Mouse (Mus musculus): ENCODE data around the gene Samhd1. TPM values are rescaled to one million over a fixed set of nuclear protein-coding genes. Genes with fewer than 3 reads are reported as not detected.

Samhd1 gene
- total RNA-seq, 1 experiment: 25.7 TPM

- H3K27ac ChIP-seq (ENCODE audit: insufficient read depth, low read depth, low read length, poor library complexity, severe bottlenecking): no peak overlapping the region
- no peaks in the 10 kb centered on the region for H3K36me3 ChIP-seq (ENCODE audit: control insufficient read depth, insufficient read depth, low read length, poor library complexity, severe bottlenecking)
- in situ Hi-C loops (cut with MboI; ENCODE audit: low sequenced_read_pairs in 2 of 2, unreplicated experiment in 2 of 2): no loop called here
- H3K4me1 ChIP-seq (ENCODE audit: control insufficient read depth in 2 of 2, insufficient read depth in 2 of 2, low read length in 2 of 2, poor library complexity in 1 of 2): no peaks in the 10 kb centered on the region; a peak in 1 of 4 replicates
- H3K9ac ChIP-seq (ENCODE audit: insufficient read depth, low read depth, low read length, poor library complexity, severe bottlenecking): no peak overlapping the region
- H3K4me3 ChIP-seq (ENCODE audit: insufficient read depth in 1 of 2, low read depth in 1 of 2, low read length in 2 of 2, poor library complexity in 1 of 2, severe bottlenecking in 1 of 2): no peak overlapping the region
- TF ChIP-seq ZC3H11A (IDR thresholded peaks at IDR 0.05; ENCODE audit: borderline replicate concordance, low read depth, low read length) (no peak), HCFC1 (IDR thresholded peaks at IDR 0.05; ENCODE audit: borderline replicate concordance, insufficient read depth, low read length) (no peak), ZNF384 (IDR thresholded peaks at IDR 0.05; ENCODE audit: low read depth, low read length) (no peak), MAFK (IDR thresholded peaks at IDR 0.05; ENCODE audit: insufficient read depth, low read depth, low read length) (no peak), CHD2 (IDR thresholded peaks at IDR 0.05; ENCODE audit: low read depth, low read length) (no peak)
- no peak for DNase-seq (ENCODE audit: low read depth, low spot score)
- no peaks in the 10 kb centered on the region for H3K9me3 ChIP-seq (ENCODE audit: control insufficient read depth, insufficient read depth, low read depth, low read length)
Observed at GRCm38 (mm10) chr2:157069755-157070315, 65.2 kb downstream of the Samhd1 start.

DNA sequence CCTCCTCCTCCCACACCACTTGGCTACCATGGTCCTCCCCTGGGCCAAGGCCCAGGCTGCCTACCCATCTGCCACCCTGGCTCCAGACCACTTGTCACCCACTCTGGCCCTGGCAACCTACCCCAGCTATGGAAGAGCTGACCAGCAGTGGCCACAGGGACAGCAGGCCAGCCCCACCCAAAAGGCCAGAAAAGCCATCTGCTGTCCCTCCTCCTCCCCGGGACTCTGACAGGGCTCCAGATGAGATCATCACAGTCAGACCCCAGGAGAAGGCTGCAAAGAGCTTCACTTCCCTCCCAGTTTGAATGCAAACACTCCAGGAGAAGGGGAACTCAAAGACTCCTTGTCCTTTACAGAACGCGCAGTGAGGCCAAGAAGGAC is 65.7 kb downstream of the Samhd1 start:
- in situ Hi-C loops (cut with MboI; ENCODE audit: low sequenced_read_pairs in 2 of 2, unreplicated experiment in 2 of 2): no loop called here

DNA sequence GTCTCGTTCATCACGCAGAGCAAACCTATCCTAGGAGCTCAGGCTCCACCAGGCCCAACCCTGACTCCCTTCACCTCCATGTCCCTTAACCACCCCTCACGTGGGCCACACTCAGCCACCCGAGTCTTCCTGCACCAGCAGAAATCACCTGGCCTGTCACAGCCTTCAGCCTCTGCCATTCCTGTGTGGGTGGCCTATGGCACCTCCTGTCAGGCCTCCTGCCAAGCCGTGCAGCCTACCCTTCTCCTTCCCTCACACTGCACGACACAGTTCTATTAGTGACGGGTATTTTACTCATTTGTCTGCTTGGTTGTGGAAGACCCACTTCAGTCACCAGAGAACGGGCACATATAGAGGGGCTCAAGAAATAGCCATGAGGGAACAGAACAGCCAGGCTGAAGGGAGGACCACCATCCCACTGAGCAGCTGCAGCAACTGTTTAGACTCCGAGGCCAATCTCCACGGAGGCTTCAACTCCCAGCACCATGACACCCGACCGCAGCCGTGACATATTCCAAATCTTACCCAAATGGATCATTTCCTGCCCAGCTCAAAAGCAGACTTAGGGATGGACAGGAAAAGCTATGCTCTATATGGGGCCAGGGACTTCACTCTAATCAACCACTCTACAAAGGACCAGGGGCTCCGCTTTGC is 66.2 kb downstream of the Samhd1 start:
- no peak overlapping the region for H3K27ac ChIP-seq (ENCODE audit: insufficient read depth, low read depth, low read length, poor library complexity, severe bottlenecking)
- TF ChIP-seq MAFK (IDR thresholded peaks at IDR 0.05; ENCODE audit: insufficient read depth, low read depth, low read length) (no peak), ZC3H11A (IDR thresholded peaks at IDR 0.05; ENCODE audit: borderline replicate concordance, low read depth, low read length) (no peak), ZNF384 (IDR thresholded peaks at IDR 0.05; ENCODE audit: low read depth, low read length) (no peak), CHD2 (IDR thresholded peaks at IDR 0.05; ENCODE audit: low read depth, low read length) (no peak), HCFC1 (IDR thresholded peaks at IDR 0.05; ENCODE audit: borderline replicate concordance, insufficient read depth, low read length) (no peak)
- no peaks in the 10 kb centered on the region for H3K36me3 ChIP-seq (ENCODE audit: control insufficient read depth, insufficient read depth, low read length, poor library complexity, severe bottlenecking)
- no peak overlapping the region for H3K4me3 ChIP-seq (ENCODE audit: insufficient read depth in 1 of 2, low read depth in 1 of 2, low read length in 2 of 2, poor library complexity in 1 of 2, severe bottlenecking in 1 of 2)
- H3K9ac ChIP-seq (ENCODE audit: insufficient read depth, low read depth, low read length, poor library complexity, severe bottlenecking): no peak overlapping the region
- DNase-seq (ENCODE audit: low read depth, low spot score): no peak
- in situ Hi-C loops (cut with MboI; ENCODE audit: low sequenced_read_pairs in 2 of 2, unreplicated experiment in 2 of 2): no loop called here
- H3K4me1 ChIP-seq (ENCODE audit: control insufficient read depth in 2 of 2, insufficient read depth in 2 of 2, low read length in 2 of 2, poor library complexity in 1 of 2): no peaks in the 10 kb centered on the region; a peak in 1 of 4 replicates
- no peaks in the 10 kb centered on the region for H3K9me3 ChIP-seq (ENCODE audit: control insufficient read depth, insufficient read depth, low read depth, low read length)

More for the DNA sequence above, 65.7 kb downstream of the Samhd1 start:
- no peak for TF ChIP-seq MAFK (IDR thresholded peaks at IDR 0.05; ENCODE audit: insufficient read depth, low read depth, low read length)
- no peak for TF ChIP-seq ZNF384 (IDR thresholded peaks at IDR 0.05; ENCODE audit: low read depth, low read length)
- no peak for TF ChIP-seq CHD2 (IDR thresholded peaks at IDR 0.05; ENCODE audit: low read depth, low read length)
- no peak for TF ChIP-seq HCFC1 (IDR thresholded peaks at IDR 0.05; ENCODE audit: borderline replicate concordance, insufficient read depth, low read length)
- no peak for TF ChIP-seq ZC3H11A (IDR thresholded peaks at IDR 0.05; ENCODE audit: borderline replicate concordance, low read depth, low read length)
- no peaks in the 10 kb centered on the region; a peak in 1 of 4 replicates for H3K4me1 ChIP-seq (ENCODE audit: control insufficient read depth in 2 of 2, insufficient read depth in 2 of 2, low read length in 2 of 2, poor library complexity in 1 of 2)
- H3K9me3 ChIP-seq (ENCODE audit: control insufficient read depth, insufficient read depth, low read depth, low read length): no peaks in the 10 kb centered on the region
- no peak overlapping the region for H3K27ac ChIP-seq (ENCODE audit: insufficient read depth, low read depth, low read length, poor library complexity, severe bottlenecking)
- no peak for DNase-seq (ENCODE audit: low read depth, low spot score)
- no peak overlapping the region for H3K9ac ChIP-seq (ENCODE audit: insufficient read depth, low read depth, low read length, poor library complexity, severe bottlenecking)
- H3K4me3 ChIP-seq (ENCODE audit: insufficient read depth in 1 of 2, low read depth in 1 of 2, low read length in 2 of 2, poor library complexity in 1 of 2, severe bottlenecking in 1 of 2): no peak overlapping the region
- no peaks in the 10 kb centered on the region for H3K36me3 ChIP-seq (ENCODE audit: control insufficient read depth, insufficient read depth, low read length, poor library complexity, severe bottlenecking)

- no peak overlapping the region for H3K4me3 ChIP-seq (ENCODE audit: insufficient read depth in 1 of 2, low read depth in 1 of 2, low read length in 2 of 2, poor library complexity in 1 of 2, severe bottlenecking in 1 of 2)
- no peak overlapping the region for H3K27ac ChIP-seq (ENCODE audit: insufficient read depth, low read depth, low read length, poor library complexity, severe bottlenecking)
- no peak for TF ChIP-seq HCFC1 (IDR thresholded peaks at IDR 0.05; ENCODE audit: borderline replicate concordance, insufficient read depth, low read length)
- no peak for TF ChIP-seq MAFK (IDR thresholded peaks at IDR 0.05; ENCODE audit: insufficient read depth, low read depth, low read length)
- TF ChIP-seq ZC3H11A (IDR thresholded peaks at IDR 0.05; ENCODE audit: borderline replicate concordance, low read depth, low read length): no peak
- TF ChIP-seq CHD2 (IDR thresholded peaks at IDR 0.05; ENCODE audit: low read depth, low read length): no peak
- DNase-seq (ENCODE audit: low read depth, low spot score): no peak
- H3K36me3 ChIP-seq (ENCODE audit: control insufficient read depth, insufficient read depth, low read length, poor library complexity, severe bottlenecking): no peaks in the 10 kb centered on the region
- no peaks in the 10 kb centered on the region for H3K9me3 ChIP-seq (ENCODE audit: control insufficient read depth, insufficient read depth, low read depth, low read length)
- in situ Hi-C loops (cut with MboI; ENCODE audit: low sequenced_read_pairs in 2 of 2, unreplicated experiment in 2 of 2): no loop called here
- no peak overlapping the region for H3K9ac ChIP-seq (ENCODE audit: insufficient read depth, low read depth, low read length, poor library complexity, severe bottlenecking)
- H3K4me1 ChIP-seq (ENCODE audit: control insufficient read depth in 2 of 2, insufficient read depth in 2 of 2, low read length in 2 of 2, poor library complexity in 1 of 2): no peaks in the 10 kb centered on the region
Observed at GRCm38 (mm10) chr2:157066731-157067430, 68.2 kb downstream of the Samhd1 start.
